Mouse (Mus musculus): Measurements from ENCODE around the gene Peli2. TPM values are rescaled to one million over a fixed set of nuclear protein-coding genes. Genes with fewer than 3 reads are reported as not detected.
A peak's percentile ranks its signal among the peaks of the same experiment; 100 is the strongest.

Gene Peli2
- total RNA-seq, 2 experiments from 2014 or later = 18.9 to 26.2 TPM

GRCm38 (mm10) chr14:48303235-48303634, 182.6 kb downstream of the Peli2 start:
- DNase-seq (ENCODE audit: low spot score in 2 of 2) = peak; percentile 48 to 66
- intact Hi-C loops (cut with DNase I) = no loop called here

- DNase-seq (ENCODE audit: low spot score in 2 of 2) = no peak
- intact Hi-C loops (cut with DNase I) = no loop called here
These were observed 183.2 kb downstream of the Peli2 start for GRCm38 (mm10) chr14:48303841-48304240.

- intact Hi-C loops (cut with DNase I) = no loop called here
- DNase-seq (ENCODE audit: low spot score in 2 of 2) = no peak
These were observed 192.6 kb downstream of the Peli2 start for GRCm38 (mm10) chr14:48313234-48313633.

- intact Hi-C loops (cut with DNase I) = no loop called here
- DNase-seq (ENCODE audit: low spot score in 2 of 2) = no peak
These were observed 195.8 kb downstream of the Peli2 start for GRCm38 (mm10) chr14:48316396-48316795.

- intact Hi-C loops (cut with DNase I) = no loop called here
- DNase-seq (ENCODE audit: low spot score in 2 of 2) = no peak
These were observed 203.3 kb downstream of the Peli2 start for GRCm38 (mm10) chr14:48323771-48324459.

- intact Hi-C loops (cut with DNase I) = no loop called here
- DNase-seq (ENCODE audit: low spot score in 2 of 2) = no peak
These were observed 203.8 kb downstream of the Peli2 start for GRCm38 (mm10) chr14:48324460-48324850.

- intact Hi-C loops (cut with DNase I) = no loop called here
- DNase-seq (ENCODE audit: low spot score in 2 of 2) = no peak
These were observed 207.1 kb downstream of the Peli2 start for GRCm38 (mm10) chr14:48327746-48328145.

- intact Hi-C loops (cut with DNase I) = no loop called here
- DNase-seq (ENCODE audit: low spot score in 2 of 2) = no peak
These were observed 209.2 kb downstream of the Peli2 start for GRCm38 (mm10) chr14:48329716-48330365.

Data from left cerebral cortex, postnatal 14 days (tissue).